Mouse (Mus musculus): ENCODE data around the gene Tmem135.

DNA sequence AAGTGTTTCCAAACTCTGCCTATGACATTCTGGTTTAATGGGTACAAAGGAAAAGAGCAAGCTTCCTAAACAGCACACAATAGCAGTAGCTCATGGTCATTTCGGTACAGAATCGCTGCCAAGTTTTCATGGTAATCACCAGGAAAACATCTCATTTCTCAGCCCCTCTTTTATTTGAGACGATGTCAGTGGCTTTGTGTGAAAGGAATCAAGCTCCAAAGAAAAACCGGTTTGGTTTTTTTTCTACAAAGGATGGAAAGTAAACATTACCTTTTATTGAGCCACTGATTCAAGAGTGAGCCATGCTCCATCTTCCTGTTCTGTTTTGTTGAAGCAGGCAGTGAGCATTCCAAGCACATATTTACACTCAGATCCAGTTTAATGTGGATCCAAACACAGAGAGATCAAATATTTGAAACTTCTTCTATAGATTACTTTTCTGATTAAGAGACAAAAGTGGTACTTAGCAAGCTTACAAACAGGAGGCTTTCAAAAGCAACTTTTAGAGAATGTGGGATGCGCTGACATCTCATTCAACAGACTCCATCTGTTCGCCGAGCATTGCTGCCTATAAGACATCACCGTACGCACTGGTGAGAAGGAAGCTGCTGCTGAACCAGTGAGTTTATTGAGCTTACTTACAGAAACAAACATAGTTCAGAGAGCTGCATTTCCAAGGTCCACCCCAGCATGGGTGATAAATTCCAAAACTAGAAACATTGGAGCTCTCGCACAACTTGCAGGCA is 38.7 kb downstream of the Tmem135 start:
- no peak for TF ChIP-seq POLR2A (IDR thresholded peaks at IDR 0.05; ENCODE audit: low read depth, low read length)
- TF ChIP-seq CTCF (conservative IDR thresholded peaks at IDR 0.05; ENCODE audit: insufficient read depth, insufficient read length, low read depth, low read length), result no peak
